Mouse (Mus musculus) heart, embryonic 16.5 days (tissue): ENCODE measurements around the gene Nxnl2. TPM values are rescaled to one million over a fixed set of nuclear protein-coding genes. Genes with fewer than 3 reads are reported as not detected.

ENCODE experiments used
- ATAC-seq: fragments of 200-750 bp; cut with Nextera tagmentation; replicated peaks from 2 replicates; pipeline ENCODE4 v1.8.0; 2017; ENCODE audit warnings: moderate number of reproducible peaks; ENCODE audit not compliant: insufficient read depth, low FRiP score; ENCODE audit errors: extremely low read depth
- H3K27ac ChIP-seq: fragments of 300-500 bp; sonication (generic); 2 replicates; pipeline ENCODE4 v1.5.1; 2014; ENCODE audit warnings: mild to moderate bottlenecking, low read length, control low read depth, moderate library complexity
- H3K27me3 ChIP-seq: fragments of 300-500 bp; sonication (generic); 2 replicates; pipeline ENCODE4 v1.6.1; 2014; ENCODE audit warnings: low read length, mixed read lengths; ENCODE audit not compliant: control insufficient read depth, insufficient read depth
- H3K36me3 ChIP-seq: fragments of 300-500 bp; sonication (generic); 2 replicates; pipeline ENCODE4 v1.6.1; 2014; ENCODE audit not compliant: control insufficient read depth, insufficient read depth
- H3K4me1 ChIP-seq: fragments of 300-500 bp; sonication (generic); 2 replicates; pipeline ENCODE4 v1.6.1; 2014; ENCODE audit warnings: low read length, mixed read lengths; ENCODE audit not compliant: control insufficient read depth, insufficient read depth
- H3K4me2 ChIP-seq: fragments of 300-500 bp; sonication (generic); 2 replicates; pipeline ENCODE4 v1.6.1; 2014; ENCODE audit warnings: low read depth, mild to moderate bottlenecking, control low read depth, low read length
- H3K4me3 ChIP-seq: fragments of 300-500 bp; sonication (generic); 2 replicates; pipeline ENCODE4 v1.5.1; 2014; ENCODE audit warnings: mild to moderate bottlenecking, control low read depth, low read length
- H3K9ac ChIP-seq: fragments of 300-500 bp; sonication (generic); 2 replicates; pipeline ENCODE4 v1.6.1; 2014; ENCODE audit warnings: low read length, control low read depth
- H3K9me3 ChIP-seq: fragments of 300-500 bp; sonication (generic); replicated peaks from 2 replicates; pipeline ENCODE4 v1.6.1; 2016; ENCODE audit warnings: low read length; ENCODE audit not compliant: control insufficient read depth
- WGBS: fragments of 180-500 bp; shearing (Covaris S2); extraction: QIAGEN DNeasy Blood & Tissue Kit; methylation state at CpG from one replicate; pipeline ENCODE4 v1.1.7; 2014; 5-methylcytosine and 5-hydroxymethylcytosine counted together
- polyA plus RNA-seq: library from polyadenylated mRNA; unstranded; fragments of >200 nt; fragmentation: Nextera tagmentation; extraction: Ambion mirVana; gene quantifications from 2 replicates; pipeline ENCODE4 v1.2.1, GENCODE M21; 2015

Gene Nxnl2
- polyA plus RNA-seq, 1 experiment from 2014 or later, result 1.2 TPM

- H3K36me3 ChIP-seq, result peaks cover 12% of the 10 kb centered on the region; the same call in 1 of the 2 replicates
- no peak overlapping the region for H3K4me2 ChIP-seq
- H3K4me3 ChIP-seq, result no peak overlapping the region
- peaks cover 11% of the 10 kb centered on the region for H3K4me1 ChIP-seq
- no peak overlapping the region for H3K9ac ChIP-seq
- H3K27ac ChIP-seq, result peak overlapping the region; percentile 48; the same call in 1 of the 2 replicates
- H3K27me3 ChIP-seq, result no peaks in the 10 kb centered on the region
- ATAC-seq, result peak; percentile 18; the same call in 1 of the 2 replicates
- no peaks in the 10 kb centered on the region for H3K9me3 ChIP-seq
- WGBS, result 53% methylated on average over 2 of the region's 2 CpGs
These were observed 33.7 kb upstream of the Nxnl2 start for GRCm38 (mm10) chr13:51136996-51137701.

- Histone ChIP-seq H3K27me3 (no peaks in the 10 kb centered on the region), H3K27ac (peak overlapping the region; percentile 48; the same call in 1 of the 2 replicates), H3K4me3 (no peak overlapping the region), H3K36me3 (peaks cover 15% of the 10 kb centered on the region), H3K9me3 (no peaks in the 10 kb centered on the region), H3K4me1 (peaks cover 11% of the 10 kb centered on the region), H3K9ac (no peak overlapping the region), H3K4me2 (no peak overlapping the region)
- ATAC-seq, result peak; percentile 32; the same call in 1 of the 2 replicates
These were observed 33.2 kb upstream of the Nxnl2 start for GRCm38 (mm10) chr13:51137702-51138031.

GRCm38 (mm10) chr13:51147106-51147505, 23.7 kb upstream of the Nxnl2 start:
- H3K36me3 ChIP-seq, result peaks cover 19% of the 10 kb centered on the region
- no peaks in the 10 kb centered on the region for H3K9me3 ChIP-seq
- no peak overlapping the region for H3K4me3 ChIP-seq
- no peaks in the 10 kb centered on the region for H3K27me3 ChIP-seq
- H3K4me2 ChIP-seq, result no peak overlapping the region
- H3K9ac ChIP-seq, result no peak overlapping the region
- H3K4me1 ChIP-seq, result no peaks in the 10 kb centered on the region
- WGBS, result 70% methylated on average over 1 of the region's 1 CpGs
- ATAC-seq, result no peak
- no peak overlapping the region for H3K27ac ChIP-seq

GRCm38 (mm10) chr13:51152966-51153669, 17.7 kb upstream of the Nxnl2 start:
- 87% methylated on average over 4 of the region's 4 CpGs for WGBS
- H3K9me3 ChIP-seq, result no peaks in the 10 kb centered on the region
- no peak overlapping the region for H3K27ac ChIP-seq
- no peak for ATAC-seq
- H3K4me2 ChIP-seq, result no peak overlapping the region
- no peak overlapping the region for H3K9ac ChIP-seq
- H3K4me3 ChIP-seq, result no peak overlapping the region
- H3K27me3 ChIP-seq, result no peaks in the 10 kb centered on the region
- H3K36me3 ChIP-seq, result peaks cover 12% of the 10 kb centered on the region
- peaks cover 11% of the 10 kb centered on the region for H3K4me1 ChIP-seq

- Histone ChIP-seq H3K27ac (no peak overlapping the region), H3K4me2 (no peak overlapping the region), H3K9ac (no peak overlapping the region), H3K9me3 (no peaks in the 10 kb centered on the region), H3K27me3 (no peaks in the 10 kb centered on the region), H3K4me3 (no peak overlapping the region), H3K36me3 (peaks cover 15% of the 10 kb centered on the region), H3K4me1 (peaks cover 11% of the 10 kb centered on the region)
- 91% methylated on average over 4 of the region's 4 CpGs for WGBS
- no peak for ATAC-seq
These were observed 17.2 kb upstream of the Nxnl2 start for GRCm38 (mm10) chr13:51153670-51154030.

- Histone ChIP-seq H3K36me3 (peaks cover 11% of the 10 kb centered on the region), H3K9ac (peak overlapping the region; percentile 27; the same call in 1 of the 2 replicates), H3K4me1 (peaks cover 11% of the 10 kb centered on the region), H3K4me2 (peak overlapping the region; percentile 43), H3K27me3 (no peaks in the 10 kb centered on the region), H3K4me3 (peak overlapping the region; percentile 22), H3K9me3 (no peaks in the 10 kb centered on the region), H3K27ac (peak overlapping the region; percentile 78)
- WGBS, result 46% methylated on average over 15 of the region's 15 CpGs
- peak; percentile 87 for ATAC-seq
These were observed 15.4 kb upstream of the Nxnl2 start for GRCm38 (mm10) chr13:51155178-51156013.

GRCm38 (mm10) chr13:51156014-51156386, 14.8 kb upstream of the Nxnl2 start:
- H3K4me3 ChIP-seq, result no peak overlapping the region
- H3K27me3 ChIP-seq, result no peaks in the 10 kb centered on the region
- no peaks in the 10 kb centered on the region for H3K9me3 ChIP-seq
- H3K4me2 ChIP-seq, result peak overlapping the region; percentile 43; the same call in 1 of the 2 replicates
- H3K4me1 ChIP-seq, result peaks cover 11% of the 10 kb centered on the region
- 66% methylated on average over 6 of the region's 6 CpGs for WGBS
- ATAC-seq, result peak; percentile 46
- no peak overlapping the region; the same call in 1 of the 2 replicates for H3K9ac ChIP-seq
- H3K27ac ChIP-seq, result peak overlapping the region; percentile 78
- H3K36me3 ChIP-seq, result peaks cover 11% of the 10 kb centered on the region

- Histone ChIP-seq H3K27ac (no peak overlapping the region), H3K4me1 (peaks cover 11% of the 10 kb centered on the region), H3K4me2 (no peak overlapping the region), H3K9ac (no peak overlapping the region), H3K4me3 (no peak overlapping the region), H3K9me3 (no peaks in the 10 kb centered on the region), H3K36me3 (peaks cover 11% of the 10 kb centered on the region), H3K27me3 (no peaks in the 10 kb centered on the region)
- 63% methylated on average over 3 of the region's 3 CpGs for WGBS
- ATAC-seq, result no peak
These were observed 13.5 kb upstream of the Nxnl2 start for GRCm38 (mm10) chr13:51157291-51157690.
